Mouse (Mus musculus): Measurements from ENCODE around the gene Capn13. TPM values are rescaled to one million over a fixed set of nuclear protein-coding genes. Genes with fewer than 3 reads are reported as not detected.

Gene Capn13
- total and polyA plus RNA-seq, 3 experiments = 0.16 TPM; not detected in 2

- H3K27ac ChIP-seq = no peak overlapping the region
- no peaks in the 10 kb centered on the region for H3K36me3 ChIP-seq (ENCODE audit: control insufficient read depth, insufficient read depth, low read length)
- DNase-seq = no peak
- H3K27me3 ChIP-seq (ENCODE audit: control insufficient read depth, insufficient read depth, low read length) = no peaks in the 10 kb centered on the region
- H3K79me2 ChIP-seq (replicated peaks; ENCODE audit: control insufficient read depth, insufficient read depth, low read length) = no peaks in the 10 kb centered on the region
- WGBS = 79% methylated on average over 6 of the region's 6 CpGs
- H3K9ac ChIP-seq (ENCODE audit: low read depth, low read length) = no peak overlapping the region
- TF ChIP-seq POLR2A (IDR thresholded peaks at IDR 0.05; ENCODE audit: insufficient read depth, low read depth, low read length) (no peak), CTCF (IDR thresholded peaks at IDR 0.05) (no peak), EP300 (IDR thresholded peaks at IDR 0.05; ENCODE audit: insufficient read depth, low read depth, low read length) (no peak)
- no peaks in the 10 kb centered on the region; the same call in 1 of the 2 replicates for H3K4me1 ChIP-seq (ENCODE audit: control insufficient read depth, insufficient read depth, low read length)
- H3K4me3 ChIP-seq = no peak overlapping the region
- intact Hi-C loops (cut with DNase I) = no loop called here
Observed at GRCm38 (mm10) chr17:73416181-73416795, 15.6 kb upstream of the Capn13 start.

- no peaks in the 10 kb centered on the region for H3K79me2 ChIP-seq (replicated peaks; ENCODE audit: control insufficient read depth, insufficient read depth, low read length)
- no peak for DNase-seq
- H3K4me1 ChIP-seq (ENCODE audit: control insufficient read depth, insufficient read depth, low read length) = no peaks in the 10 kb centered on the region
- H3K27ac ChIP-seq = no peak overlapping the region
- H3K9ac ChIP-seq (ENCODE audit: low read depth, low read length) = no peak overlapping the region
- WGBS = 18% methylated on average over 4 of the region's 4 CpGs
- no peaks in the 10 kb centered on the region for H3K36me3 ChIP-seq (ENCODE audit: control insufficient read depth, insufficient read depth, low read length)
- TF ChIP-seq CTCF (IDR thresholded peaks at IDR 0.05) = no peak
- no peak for TF ChIP-seq EP300 (IDR thresholded peaks at IDR 0.05; ENCODE audit: insufficient read depth, low read depth, low read length)
- no peak for TF ChIP-seq POLR2A (IDR thresholded peaks at IDR 0.05; ENCODE audit: insufficient read depth, low read depth, low read length)
- intact Hi-C loops (cut with DNase I) = no loop called here
- H3K4me3 ChIP-seq = no peak overlapping the region
- no peaks in the 10 kb centered on the region for H3K27me3 ChIP-seq (ENCODE audit: control insufficient read depth, insufficient read depth, low read length)
Observed at GRCm38 (mm10) chr17:73411817-73412216, 11.2 kb upstream of the Capn13 start.

- H3K4me1 ChIP-seq (ENCODE audit: control insufficient read depth, insufficient read depth, low read length) = no peaks in the 10 kb centered on the region
- no peak overlapping the region for H3K9ac ChIP-seq (ENCODE audit: low read depth, low read length)
- no peak for DNase-seq
- intact Hi-C loops (cut with DNase I) = no loop called here
- H3K27ac ChIP-seq = no peak overlapping the region
- no peak overlapping the region for H3K4me3 ChIP-seq
- WGBS = 86% methylated on average over 2 of the region's 2 CpGs
- no peaks in the 10 kb centered on the region for H3K79me2 ChIP-seq (replicated peaks; ENCODE audit: control insufficient read depth, insufficient read depth, low read length)
- TF ChIP-seq CTCF (IDR thresholded peaks at IDR 0.05) = no peak
- no peak for TF ChIP-seq EP300 (IDR thresholded peaks at IDR 0.05; ENCODE audit: insufficient read depth, low read depth, low read length)
- TF ChIP-seq POLR2A (IDR thresholded peaks at IDR 0.05; ENCODE audit: insufficient read depth, low read depth, low read length) = no peak
- no peaks in the 10 kb centered on the region for H3K36me3 ChIP-seq (ENCODE audit: control insufficient read depth, insufficient read depth, low read length)
- H3K27me3 ChIP-seq (ENCODE audit: control insufficient read depth, insufficient read depth, low read length) = no peaks in the 10 kb centered on the region
Observed at GRCm38 (mm10) chr17:73401272-73401671, 606 bp upstream of the Capn13 start.

- no peak overlapping the region for H3K9ac ChIP-seq (ENCODE audit: low read depth, low read length)
- H3K4me1 ChIP-seq (ENCODE audit: control insufficient read depth, insufficient read depth, low read length) = no peaks in the 10 kb centered on the region
- TF ChIP-seq CTCF (IDR thresholded peaks at IDR 0.05) (no peak), EP300 (IDR thresholded peaks at IDR 0.05; ENCODE audit: insufficient read depth, low read depth, low read length) (no peak), POLR2A (IDR thresholded peaks at IDR 0.05; ENCODE audit: insufficient read depth, low read depth, low read length) (no peak)
- no peaks in the 10 kb centered on the region for H3K36me3 ChIP-seq (ENCODE audit: control insufficient read depth, insufficient read depth, low read length)
- H3K27ac ChIP-seq = no peak overlapping the region
- H3K4me3 ChIP-seq = no peak overlapping the region
- H3K27me3 ChIP-seq (ENCODE audit: control insufficient read depth, insufficient read depth, low read length) = no peaks in the 10 kb centered on the region
- intact Hi-C loops (cut with DNase I) = no loop called here
- WGBS = 67% methylated on average over 2 of the region's 2 CpGs
- H3K79me2 ChIP-seq (replicated peaks; ENCODE audit: control insufficient read depth, insufficient read depth, low read length) = no peaks in the 10 kb centered on the region
- DNase-seq = no peak
Observed at GRCm38 (mm10) chr17:73399136-73399535, 1.5 kb downstream of the Capn13 start.

- H3K4me1 ChIP-seq (ENCODE audit: control insufficient read depth, insufficient read depth, low read length) = no peaks in the 10 kb centered on the region
- DNase-seq = peak in 1 of 2 experiments; percentile 11
- 50% methylated on average over 1 of the region's 1 CpGs for WGBS
- intact Hi-C loops (cut with DNase I) = no loop called here
- no peak overlapping the region for H3K27ac ChIP-seq
- H3K9ac ChIP-seq (ENCODE audit: low read depth, low read length) = no peak overlapping the region
- no peaks in the 10 kb centered on the region for H3K79me2 ChIP-seq (replicated peaks; ENCODE audit: control insufficient read depth, insufficient read depth, low read length)
- H3K27me3 ChIP-seq (ENCODE audit: control insufficient read depth, insufficient read depth, low read length) = no peaks in the 10 kb centered on the region
- no peak overlapping the region for H3K4me3 ChIP-seq
- no peaks in the 10 kb centered on the region for H3K36me3 ChIP-seq (ENCODE audit: control insufficient read depth, insufficient read depth, low read length)
- TF ChIP-seq POLR2A (IDR thresholded peaks at IDR 0.05; ENCODE audit: insufficient read depth, low read depth, low read length) (no peak), CTCF (IDR thresholded peaks at IDR 0.05) (no peak), EP300 (IDR thresholded peaks at IDR 0.05; ENCODE audit: insufficient read depth, low read depth, low read length) (no peak)
Observed at GRCm38 (mm10) chr17:73393361-73393760, 7.3 kb downstream of the Capn13 start.

- no peak overlapping the region for H3K4me3 ChIP-seq
- H3K4me1 ChIP-seq (ENCODE audit: control insufficient read depth, insufficient read depth, low read length) = no peaks in the 10 kb centered on the region
- intact Hi-C loops (cut with DNase I) = no loop called here
- H3K79me2 ChIP-seq (replicated peaks; ENCODE audit: control insufficient read depth, insufficient read depth, low read length) = no peaks in the 10 kb centered on the region
- 40% methylated on average over 4 of the region's 4 CpGs for WGBS
- TF ChIP-seq CTCF (IDR thresholded peaks at IDR 0.05) (no peak), EP300 (IDR thresholded peaks at IDR 0.05; ENCODE audit: insufficient read depth, low read depth, low read length) (no peak), POLR2A (IDR thresholded peaks at IDR 0.05; ENCODE audit: insufficient read depth, low read depth, low read length) (no peak)
- DNase-seq = peak; percentile 35 to 54
- H3K36me3 ChIP-seq (ENCODE audit: control insufficient read depth, insufficient read depth, low read length) = no peaks in the 10 kb centered on the region
- no peaks in the 10 kb centered on the region for H3K27me3 ChIP-seq (ENCODE audit: control insufficient read depth, insufficient read depth, low read length)
- H3K27ac ChIP-seq = no peak overlapping the region
- H3K9ac ChIP-seq (ENCODE audit: low read depth, low read length) = no peak overlapping the region
Observed at GRCm38 (mm10) chr17:73391771-73392170, 8.9 kb downstream of the Capn13 start.

Data from heart, adult 2 months (tissue).